Mouse (Mus musculus): ENCODE measurements around the gene Gtpbp2. TPM values are rescaled to one million over a fixed set of nuclear protein-coding genes. Genes with fewer than 3 reads are reported as not detected.

Gtpbp2 gene
- polyA plus RNA-seq, 1 experiment, result 125 TPM

DNA sequence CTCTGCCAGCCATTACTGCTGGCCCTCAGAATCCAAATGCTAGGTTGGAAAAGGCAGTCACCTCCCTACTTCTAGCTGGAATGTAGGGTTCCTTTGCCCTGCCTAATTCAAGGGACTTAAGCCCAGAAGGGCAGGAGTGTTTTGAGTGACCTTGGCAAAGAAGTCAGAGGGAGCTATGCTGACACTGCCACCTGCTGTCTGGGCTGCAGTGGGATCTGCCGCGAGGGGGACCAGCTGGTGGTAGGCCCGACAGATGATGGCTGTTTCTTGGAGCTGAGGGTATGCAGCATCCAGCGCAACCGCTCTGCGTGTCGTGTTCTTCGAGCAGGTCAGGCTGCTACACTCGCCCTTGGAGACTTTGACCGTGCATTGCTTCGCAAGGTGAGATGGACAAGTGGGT lies 6.2 kb downstream of the Gtpbp2 start:
- TF ChIP-seq TCF12 (IDR thresholded peaks at IDR 0.05; ENCODE audit: insufficient read depth, poor library complexity, severe bottlenecking) (no peak), USF1 (IDR thresholded peaks at IDR 0.05; ENCODE audit: low read depth) (no peak), CEBPB (IDR thresholded peaks at IDR 0.05; ENCODE audit: insufficient read depth, poor library complexity, severe bottlenecking) (no peak), TCF3 (IDR thresholded peaks at IDR 0.05; ENCODE audit: insufficient read length, low read depth) (no peak), REST (IDR thresholded peaks at IDR 0.05; ENCODE audit: insufficient read depth, insufficient read length) (no peak), MAX (IDR thresholded peaks at IDR 0.05; ENCODE audit: low read depth) (no peak), POLR2AphosphoS2 (IDR thresholded peaks at IDR 0.05; ENCODE audit: insufficient read length, low read depth) (peak; percentile 91), POLR2A (IDR thresholded peaks at IDR 0.05; ENCODE audit: insufficient read length, low read depth) (peak; percentile 57), SRF (IDR thresholded peaks at IDR 0.05; ENCODE audit: control insufficient read depth, insufficient read length, low read depth) (no peak), MYOG (IDR thresholded peaks at IDR 0.05; ENCODE audit: control insufficient read depth in 1 of 3, insufficient read depth in 1 of 3, insufficient read length in 2 of 3, low read depth in 2 of 3) (peak in 2 of 3 experiments; percentile 53 to 64), MYOD1 (IDR thresholded peaks at IDR 0.05; ENCODE audit: control insufficient read depth in 1 of 3, insufficient read length in 2 of 3, low read depth in 2 of 3) (peak in 2 of 3 experiments; percentile 55 to 67), E2F4 (IDR thresholded peaks at IDR 0.05; ENCODE audit: insufficient read depth) (no peak)
- H3ac ChIP-seq (ENCODE audit: control insufficient read depth, insufficient read length), result no peak overlapping the region
- no peaks in the 10 kb centered on the region for H3K27me3 ChIP-seq (ENCODE audit: control insufficient read depth, insufficient read depth, insufficient read length)
- H3K79me2 ChIP-seq (ENCODE audit: control insufficient read depth, insufficient read depth), result peaks cover 26% of the 10 kb centered on the region
- no peak overlapping the region for H3K4me2 ChIP-seq (ENCODE audit: low read depth)
- H3K4me3 ChIP-seq, result no peak overlapping the region
- peaks cover 73% of the 10 kb centered on the region for H3K36me3 ChIP-seq (ENCODE audit: control insufficient read depth, insufficient read depth)

DNA sequence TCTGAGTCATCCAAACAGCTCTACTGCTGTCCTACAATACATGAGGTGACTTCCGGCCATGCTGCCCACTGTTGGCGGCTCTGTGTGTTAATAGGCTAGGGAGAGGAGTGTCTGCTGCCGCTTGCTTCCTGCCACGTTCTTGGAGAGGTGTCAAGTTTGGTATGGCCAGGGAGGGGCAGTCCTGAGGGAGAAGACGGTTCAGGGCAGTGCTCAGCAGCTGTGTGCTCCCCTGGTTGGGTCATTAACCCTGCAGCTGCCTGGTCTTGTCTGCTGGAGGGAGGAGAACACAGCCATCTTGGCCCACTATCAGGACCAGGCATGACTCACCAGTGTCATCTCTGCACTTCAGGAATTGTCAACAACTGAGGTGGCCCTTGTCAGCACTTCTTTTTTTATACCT lies 7.5 kb downstream of the Gtpbp2 start:
- H3K36me3 ChIP-seq (ENCODE audit: control insufficient read depth, insufficient read depth), result peaks cover 70% of the 10 kb centered on the region
- no peak for TF ChIP-seq E2F4 (IDR thresholded peaks at IDR 0.05; ENCODE audit: insufficient read depth)
- TF ChIP-seq SRF (IDR thresholded peaks at IDR 0.05; ENCODE audit: control insufficient read depth, insufficient read length, low read depth), result peak; percentile 40
- TF ChIP-seq MYOG (IDR thresholded peaks at IDR 0.05; ENCODE audit: control insufficient read depth in 1 of 3, insufficient read depth in 1 of 3, insufficient read length in 2 of 3, low read depth in 2 of 3), result peak; percentile 60 to 97 (median 88)
- no peak for TF ChIP-seq POLR2AphosphoS2 (IDR thresholded peaks at IDR 0.05; ENCODE audit: insufficient read length, low read depth)
- peak; percentile 53 for TF ChIP-seq TCF12 (IDR thresholded peaks at IDR 0.05; ENCODE audit: insufficient read depth, poor library complexity, severe bottlenecking)
- TF ChIP-seq MYOD1 (IDR thresholded peaks at IDR 0.05; ENCODE audit: control insufficient read depth in 1 of 3, insufficient read length in 2 of 3, low read depth in 2 of 3), result peak; percentile 74 to 100 (median 95)
- no peak for TF ChIP-seq CEBPB (IDR thresholded peaks at IDR 0.05; ENCODE audit: insufficient read depth, poor library complexity, severe bottlenecking)
- no peak for TF ChIP-seq REST (IDR thresholded peaks at IDR 0.05; ENCODE audit: insufficient read depth, insufficient read length)
- TF ChIP-seq POLR2A (IDR thresholded peaks at IDR 0.05; ENCODE audit: insufficient read length, low read depth), result peak; percentile 45
- no peak for TF ChIP-seq USF1 (IDR thresholded peaks at IDR 0.05; ENCODE audit: low read depth)
- peak; percentile 80 for TF ChIP-seq TCF3 (IDR thresholded peaks at IDR 0.05; ENCODE audit: insufficient read length, low read depth)
- TF ChIP-seq MAX (IDR thresholded peaks at IDR 0.05; ENCODE audit: low read depth), result no peak
- H3ac ChIP-seq (ENCODE audit: control insufficient read depth, insufficient read length), result no peak overlapping the region
- peaks cover 13% of the 10 kb centered on the region for H3K79me2 ChIP-seq (ENCODE audit: control insufficient read depth, insufficient read depth)
- H3K27me3 ChIP-seq (ENCODE audit: control insufficient read depth, insufficient read depth, insufficient read length), result no peaks in the 10 kb centered on the region
- H3K4me3 ChIP-seq, result no peak overlapping the region
- peak overlapping the region; percentile 3 for H3K4me2 ChIP-seq (ENCODE audit: low read depth)

DNA sequence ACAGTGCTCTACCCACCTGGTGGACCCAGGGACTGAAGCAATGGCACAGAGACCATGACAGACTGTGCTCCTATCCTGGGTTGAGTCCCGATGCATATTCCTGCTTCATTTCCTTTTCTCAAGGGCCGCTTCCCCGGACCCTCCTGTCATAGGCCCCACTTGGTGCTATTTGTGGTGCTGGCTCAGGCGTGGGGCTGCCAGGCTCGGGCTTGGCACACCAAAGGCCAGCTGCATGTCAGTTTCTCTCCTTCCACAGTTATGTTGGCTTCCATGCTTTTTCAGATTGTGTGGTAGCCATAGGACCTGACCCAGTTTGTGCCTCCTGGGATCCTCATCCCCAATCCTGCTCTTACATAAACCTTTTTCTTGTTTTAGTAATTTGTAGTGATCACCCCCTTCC lies 7.9 kb downstream of the Gtpbp2 start:
- peaks cover 67% of the 10 kb centered on the region for H3K36me3 ChIP-seq (ENCODE audit: control insufficient read depth, insufficient read depth)
- H3K79me2 ChIP-seq (ENCODE audit: control insufficient read depth, insufficient read depth), result peaks cover 10% of the 10 kb centered on the region
- no peaks in the 10 kb centered on the region for H3K27me3 ChIP-seq (ENCODE audit: control insufficient read depth, insufficient read depth, insufficient read length)
- no peak overlapping the region for H3ac ChIP-seq (ENCODE audit: control insufficient read depth, insufficient read length)
- TF ChIP-seq REST (IDR thresholded peaks at IDR 0.05; ENCODE audit: insufficient read depth, insufficient read length) (no peak), POLR2AphosphoS2 (IDR thresholded peaks at IDR 0.05; ENCODE audit: insufficient read length, low read depth) (peak; percentile 64)
- peak overlapping the region; percentile 3 for H3K4me2 ChIP-seq (ENCODE audit: low read depth)
- no peak overlapping the region for H3K4me3 ChIP-seq

DNA sequence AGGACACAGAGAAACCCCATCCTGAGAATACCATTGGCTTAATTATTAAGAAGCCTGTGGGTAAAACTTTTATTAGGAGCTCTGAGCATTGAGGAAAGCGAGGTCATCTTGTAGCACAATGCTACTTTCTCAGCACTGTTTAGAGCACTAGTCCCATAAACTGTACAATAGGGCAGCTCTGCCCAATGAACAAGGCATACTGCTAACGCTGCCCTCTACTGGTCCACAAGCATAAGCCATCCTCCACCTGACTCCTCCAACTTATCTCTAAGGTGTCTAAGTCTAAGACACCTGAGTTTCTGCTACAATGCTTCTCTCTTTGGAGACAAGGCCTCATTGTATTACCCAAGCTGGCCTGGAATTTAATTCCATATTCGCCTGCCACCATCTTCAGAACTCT lies 9.7 kb downstream of the Gtpbp2 start:
- H3K36me3 ChIP-seq (ENCODE audit: control insufficient read depth, insufficient read depth), result peaks cover 53% of the 10 kb centered on the region
- no peaks in the 10 kb centered on the region for H3K27me3 ChIP-seq (ENCODE audit: control insufficient read depth, insufficient read depth, insufficient read length)
- H3K4me3 ChIP-seq, result no peak overlapping the region
- TF ChIP-seq POLR2A (IDR thresholded peaks at IDR 0.05; ENCODE audit: insufficient read length, low read depth) (peak; percentile 40), E2F4 (IDR thresholded peaks at IDR 0.05; ENCODE audit: insufficient read depth) (no peak), USF1 (IDR thresholded peaks at IDR 0.05; ENCODE audit: low read depth) (no peak), POLR2AphosphoS2 (IDR thresholded peaks at IDR 0.05; ENCODE audit: insufficient read length, low read depth) (peak; percentile 70), REST (IDR thresholded peaks at IDR 0.05; ENCODE audit: insufficient read depth, insufficient read length) (no peak), SRF (IDR thresholded peaks at IDR 0.05; ENCODE audit: control insufficient read depth, insufficient read length, low read depth) (no peak), TCF3 (IDR thresholded peaks at IDR 0.05; ENCODE audit: insufficient read length, low read depth) (no peak)
- no peak overlapping the region for H3K4me2 ChIP-seq (ENCODE audit: low read depth)
- H3ac ChIP-seq (ENCODE audit: control insufficient read depth, insufficient read length), result no peak overlapping the region
- no peaks in the 10 kb centered on the region for H3K79me2 ChIP-seq (ENCODE audit: control insufficient read depth, insufficient read depth)

DNA sequence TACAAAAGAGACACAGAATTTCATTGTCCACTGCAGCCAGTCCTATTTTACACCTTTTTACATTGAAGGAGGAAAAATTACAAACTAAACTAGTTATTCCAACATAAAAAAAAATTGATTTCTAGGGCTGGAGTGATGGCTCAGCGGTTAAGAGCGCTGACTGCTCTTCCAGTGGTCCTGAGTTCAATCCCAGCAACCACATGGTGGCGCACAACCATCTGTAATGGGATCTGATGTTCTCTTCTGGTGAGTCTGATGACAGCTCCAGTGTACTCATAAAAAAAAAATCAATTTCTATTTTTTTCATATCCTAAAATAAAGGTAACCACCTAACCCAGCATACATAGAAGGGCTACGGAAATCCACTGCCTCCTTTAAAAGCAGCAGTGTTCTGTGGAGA lies 21.4 kb downstream of the Gtpbp2 start:
- H3K4me3 ChIP-seq, result no peak overlapping the region
- H3K79me2 ChIP-seq (ENCODE audit: control insufficient read depth, insufficient read depth), result no peaks in the 10 kb centered on the region
- peaks cover 45% of the 10 kb centered on the region for H3K36me3 ChIP-seq (ENCODE audit: control insufficient read depth, insufficient read depth)
- TF ChIP-seq MYOD1 (IDR thresholded peaks at IDR 0.05; ENCODE audit: control insufficient read depth in 1 of 3, insufficient read length in 2 of 3, low read depth in 2 of 3) (no peak), MAX (IDR thresholded peaks at IDR 0.05; ENCODE audit: low read depth) (no peak), MYOG (IDR thresholded peaks at IDR 0.05; ENCODE audit: control insufficient read depth in 1 of 3, insufficient read depth in 1 of 3, insufficient read length in 2 of 3, low read depth in 2 of 3) (no peak), E2F4 (IDR thresholded peaks at IDR 0.05; ENCODE audit: insufficient read depth) (no peak), USF1 (IDR thresholded peaks at IDR 0.05; ENCODE audit: low read depth) (no peak), TCF12 (IDR thresholded peaks at IDR 0.05; ENCODE audit: insufficient read depth, poor library complexity, severe bottlenecking) (no peak), SRF (IDR thresholded peaks at IDR 0.05; ENCODE audit: control insufficient read depth, insufficient read length, low read depth) (no peak), CEBPB (IDR thresholded peaks at IDR 0.05; ENCODE audit: insufficient read depth, poor library complexity, severe bottlenecking) (no peak), POLR2AphosphoS2 (IDR thresholded peaks at IDR 0.05; ENCODE audit: insufficient read length, low read depth) (no peak), REST (IDR thresholded peaks at IDR 0.05; ENCODE audit: insufficient read depth, insufficient read length) (no peak), POLR2A (IDR thresholded peaks at IDR 0.05; ENCODE audit: insufficient read length, low read depth) (no peak), TCF3 (IDR thresholded peaks at IDR 0.05; ENCODE audit: insufficient read length, low read depth) (no peak)
- H3K27me3 ChIP-seq (ENCODE audit: control insufficient read depth, insufficient read depth, insufficient read length), result no peaks in the 10 kb centered on the region
- H3K4me2 ChIP-seq (ENCODE audit: low read depth), result no peak overlapping the region
- no peak overlapping the region for H3ac ChIP-seq (ENCODE audit: control insufficient read depth, insufficient read length)

All from myocyte (in vitro differentiated cells).